Mouse (Mus musculus) liver, embryonic 12.5 days (tissue): ENCODE results near the gene Tas2r143. TPM values are rescaled to one million over a fixed set of nuclear protein-coding genes. Genes with fewer than 3 reads are reported as not detected.

Experiments used
- ATAC-seq: fragments of 200-750 bp; cut with Nextera tagmentation; 2 replicates; pipeline ENCODE4 v1.8.0; 2017; ENCODE audit warnings: moderate number of reproducible peaks, mild to moderate bottlenecking, moderate library complexity
- H3K27ac ChIP-seq: fragments of 300-500 bp; sonication (generic); 2 replicates; pipeline ENCODE4 v1.5.1; 2016; ENCODE audit warnings: mild to moderate bottlenecking
- H3K27me3 ChIP-seq: fragments of 300-500 bp; sonication (generic); replicated peaks from 2 replicates; pipeline ENCODE4 v1.6.1; 2016; ENCODE audit warnings: mild to moderate bottlenecking, moderate library complexity
- H3K36me3 ChIP-seq: fragments of 300-500 bp; sonication (generic); 2 replicates; pipeline ENCODE4 v1.6.1; 2016; ENCODE audit warnings: mild to moderate bottlenecking, moderate library complexity
- H3K4me1 ChIP-seq: fragments of 300-500 bp; sonication (generic); 2 replicates; pipeline ENCODE4 v1.6.1; 2016
- H3K4me2 ChIP-seq: fragments of 300-500 bp; sonication (generic); 2 replicates; pipeline ENCODE4 v1.6.1; 2016; ENCODE audit warnings: mild to moderate bottlenecking, moderate library complexity
- H3K4me3 ChIP-seq: fragments of 300-500 bp; sonication (generic); 2 replicates; pipeline ENCODE4 v1.5.1; 2016; ENCODE audit warnings: mild to moderate bottlenecking, moderate library complexity
- H3K9ac ChIP-seq: fragments of 300-500 bp; sonication (generic); 2 replicates; pipeline ENCODE4 v1.6.1; 2016; ENCODE audit warnings: mild to moderate bottlenecking, moderate library complexity
- H3K9me3 ChIP-seq: fragments of 300-500 bp; sonication (generic); replicated peaks from 2 replicates; pipeline ENCODE4 v1.6.1; 2016; ENCODE audit warnings: mild to moderate bottlenecking, moderate library complexity
- WGBS: fragments of 180-500 bp; shearing (Covaris S2); methylation state at CpG from one replicate; pipeline ENCODE4 v1.1.7; 2016; ENCODE audit not compliant: insufficient replicate concordance; 5-methylcytosine and 5-hydroxymethylcytosine counted together
- polyA plus RNA-seq: library from polyadenylated mRNA; unstranded; fragments of >200 nt; fragmentation: Nextera tagmentation; extraction: Ambion mirVana; gene quantifications from 2 replicates; pipeline ENCODE4 v1.2.1, GENCODE M21; 2016

Tas2r143 gene
- polyA plus RNA-seq, 1 experiment from 2014 or later: not detected

GRCm38 (mm10) chr6:42424472-42424871, 24.4 kb downstream of the Tas2r143 start:
- 66% methylated on average over 3 of the region's 3 CpGs for WGBS
- Histone ChIP-seq H3K9me3 (no peaks in the 10 kb centered on the region), H3K4me3 (no peak overlapping the region), H3K4me1 (no peaks in the 10 kb centered on the region), H3K4me2 (no peak overlapping the region), H3K27me3 (no peaks in the 10 kb centered on the region), H3K9ac (no peak overlapping the region), H3K27ac (no peak overlapping the region), H3K36me3 (no peaks in the 10 kb centered on the region)
- ATAC-seq: no peak

GRCm38 (mm10) chr6:42426337-42426736, 26.3 kb downstream of the Tas2r143 start:
- no peak overlapping the region for H3K4me2 ChIP-seq
- no peak for ATAC-seq
- WGBS: 62% methylated on average over 4 of the region's 4 CpGs
- no peak overlapping the region for H3K4me3 ChIP-seq
- H3K27me3 ChIP-seq: no peaks in the 10 kb centered on the region
- no peaks in the 10 kb centered on the region for H3K9me3 ChIP-seq
- H3K36me3 ChIP-seq: no peaks in the 10 kb centered on the region
- no peak overlapping the region for H3K27ac ChIP-seq
- no peak overlapping the region for H3K9ac ChIP-seq
- no peaks in the 10 kb centered on the region for H3K4me1 ChIP-seq

- Histone ChIP-seq H3K9ac (no peak overlapping the region), H3K4me1 (no peaks in the 10 kb centered on the region), H3K36me3 (no peaks in the 10 kb centered on the region), H3K4me3 (no peak overlapping the region), H3K27me3 (no peaks in the 10 kb centered on the region), H3K27ac (no peak overlapping the region), H3K9me3 (no peaks in the 10 kb centered on the region), H3K4me2 (no peak overlapping the region)
- no peak for ATAC-seq
- 49% methylated on average over 2 of the region's 2 CpGs for WGBS
Observed at GRCm38 (mm10) chr6:42433554-42433953, 33.5 kb downstream of the Tas2r143 start.

- H3K27me3 ChIP-seq: no peaks in the 10 kb centered on the region
- no peak within 1 kb of the TSS for H3K27ac ChIP-seq
- H3K4me2 ChIP-seq: no peak within 1 kb of the TSS
- H3K9ac ChIP-seq: no peak within 1 kb of the TSS
- H3K4me3 ChIP-seq: no peak within 1 kb of the TSS
- WGBS: 40% methylated on average over 6 of the region's 6 CpGs
- no peaks in the 10 kb centered on the region for H3K9me3 ChIP-seq
- H3K4me1 ChIP-seq: no peaks in the 10 kb centered on the region
- no peak for ATAC-seq
- no peaks in the 10 kb centered on the region for H3K36me3 ChIP-seq
Observed at GRCm38 (mm10) chr6:42434446-42434845, 34.4 kb downstream of the Tas2r143 start, which contains the start of gene Tas2r126. Gene Tas2r126, plus strand, starts transcription at chr6:42434535.

- 47% methylated on average over 2 of the region's 2 CpGs for WGBS
- ATAC-seq: no peak
Observed at GRCm38 (mm10) chr6:42435490-42435889, 35.5 kb downstream of the Tas2r143 start.

GRCm38 (mm10) chr6:42441395-42441794, 41.4 kb downstream of the Tas2r143 start:
- ATAC-seq: no peak
- Histone ChIP-seq H3K36me3 (no peaks in the 10 kb centered on the region), H3K27me3 (no peaks in the 10 kb centered on the region), H3K4me1 (no peaks in the 10 kb centered on the region), H3K27ac (no peak overlapping the region), H3K9ac (no peak overlapping the region), H3K4me3 (no peak overlapping the region), H3K4me2 (no peak overlapping the region), H3K9me3 (no peaks in the 10 kb centered on the region)
- WGBS: 36% methylated on average over 2 of the region's 2 CpGs

More at GRCm38 (mm10) chr6:42435490-42435889, 35.5 kb downstream of the Tas2r143 start:
- Histone ChIP-seq H3K9ac (no peak overlapping the region), H3K4me3 (no peak overlapping the region), H3K36me3 (no peaks in the 10 kb centered on the region), H3K4me1 (no peaks in the 10 kb centered on the region), H3K4me2 (no peak overlapping the region), H3K9me3 (no peaks in the 10 kb centered on the region), H3K27ac (no peak overlapping the region), H3K27me3 (no peaks in the 10 kb centered on the region)

- no peak for ATAC-seq
- H3K27ac ChIP-seq: no peak overlapping the region
- 62% methylated on average over 2 of the region's 2 CpGs for WGBS
Observed at GRCm38 (mm10) chr6:42444491-42444890, 44.5 kb downstream of the Tas2r143 start.

GRCm38 (mm10) chr6:42447381-42447780, 47.3 kb downstream of the Tas2r143 start:
- ATAC-seq: no peak
- no peak overlapping the region for H3K4me3 ChIP-seq
- no peaks in the 10 kb centered on the region for H3K27me3 ChIP-seq
- H3K9ac ChIP-seq: no peak overlapping the region
- no peaks in the 10 kb centered on the region for H3K9me3 ChIP-seq
- no peaks in the 10 kb centered on the region for H3K36me3 ChIP-seq
- no peaks in the 10 kb centered on the region for H3K4me1 ChIP-seq
- no peak overlapping the region for H3K4me2 ChIP-seq
- H3K27ac ChIP-seq: no peak overlapping the region
- 48% methylated on average over 2 of the region's 2 CpGs for WGBS

More at GRCm38 (mm10) chr6:42444491-42444890, 44.5 kb downstream of the Tas2r143 start:
- H3K9ac ChIP-seq: no peak overlapping the region
- H3K4me1 ChIP-seq: no peaks in the 10 kb centered on the region
- H3K9me3 ChIP-seq: no peaks in the 10 kb centered on the region
- no peak overlapping the region for H3K4me3 ChIP-seq
- no peaks in the 10 kb centered on the region for H3K36me3 ChIP-seq
- H3K4me2 ChIP-seq: no peak overlapping the region
- no peaks in the 10 kb centered on the region for H3K27me3 ChIP-seq

Other genes with a start within 250 kb of the Tas2r143 start
- gene Tas2r144, start 184.9 kb upstream of the Tas2r143 start, polyA plus RNA-seq: not detected in 2 replicates
- 7.3 and 8.3 TPM in 2 replicates for gene Gstk1, start 154.3 kb upstream of the Tas2r143 start, polyA plus RNA-seq
- not detected in 2 replicates for gene Tmem139, start 138.3 kb upstream of the Tas2r143 start, polyA plus RNA-seq
- gene Casp2, start 135.3 kb upstream of the Tas2r143 start, polyA plus RNA-seq: 34.4 and 36.0 TPM in 2 replicates
- gene Clcn1, start 113.6 kb upstream of the Tas2r143 start, polyA plus RNA-seq: 0.12 TPM in 1 of 2 replicates, not detected in the other
- not detected in 2 replicates for gene Fam131b, start 75.6 kb upstream of the Tas2r143 start, polyA plus RNA-seq
- gene Zyx, start 50.6 kb upstream of the Tas2r143 start, polyA plus RNA-seq: 66.3 and 66.5 TPM in 2 replicates
- gene Epha1, start 27.0 kb upstream of the Tas2r143 start, polyA plus RNA-seq: 2.6 and 3.4 TPM in 2 replicates
- not detected in 2 replicates for gene Tas2r135, start 5.2 kb downstream of the Tas2r143 start, polyA plus RNA-seq
- not detected in 2 replicates for gene Tas2r126, start 34.3 kb downstream of the Tas2r143 start, polyA plus RNA-seq
- not detected in 2 replicates for gene Olfr458, start 65.0 kb downstream of the Tas2r143 start, polyA plus RNA-seq
- not detected in 2 replicates for gene Olfr457, start 76.1 kb downstream of the Tas2r143 start, polyA plus RNA-seq
- gene Olfr456, start 87.0 kb downstream of the Tas2r143 start, polyA plus RNA-seq: not detected in 2 replicates
- not detected in 2 replicates for gene Olfr455, start 147.3 kb downstream of the Tas2r143 start, polyA plus RNA-seq
- not detected in 2 replicates for gene Tcaf3, start 197.5 kb downstream of the Tas2r143 start, polyA plus RNA-seq
- 0.46 and 0.53 TPM in 2 replicates for gene Tcaf2, start 245.0 kb downstream of the Tas2r143 start, polyA plus RNA-seq